Mouse (Mus musculus) lung, embryonic 14.5 days (tissue): Measurements from ENCODE around the gene Dmc1. TPM values are rescaled to one million over a fixed set of nuclear protein-coding genes. Genes with fewer than 3 reads are reported as not detected.

Experiments
- ATAC-seq: fragments of 200-750 bp; cut with Nextera tagmentation; 2 replicates; pipeline ENCODE4 v1.8.0; 2017; ENCODE audit warnings: mild to moderate bottlenecking, moderate TSS enrichment, moderate library complexity; ENCODE audit not compliant: insufficient read depth
- DNase-seq: peaks from one replicate; pipeline ENCODE4 v3.0.0-alpha.2; 2015
- H3K27ac ChIP-seq: fragments of 300-500 bp; sonication (generic); 2 replicates; pipeline ENCODE4 v1.5.1; 2014; ENCODE audit warnings: low read depth, mild to moderate bottlenecking, moderate library complexity
- H3K27me3 ChIP-seq: fragments of 300-500 bp; sonication (generic); 2 replicates; pipeline ENCODE4 v1.6.1; 2014; ENCODE audit warnings: low read length, control low read depth; ENCODE audit not compliant: insufficient read depth
- H3K36me3 ChIP-seq: fragments of 300-500 bp; sonication (generic); 2 replicates; pipeline ENCODE4 v1.6.1; 2014; ENCODE audit warnings: control low read depth; ENCODE audit not compliant: insufficient read depth
- H3K4me1 ChIP-seq: fragments of 300-500 bp; sonication (generic); 2 replicates; pipeline ENCODE4 v1.6.1; 2014; ENCODE audit warnings: antibody characterized with exemption, control low read depth; ENCODE audit not compliant: insufficient read depth
- H3K4me2 ChIP-seq: fragments of 300-500 bp; sonication (generic); 2 replicates; pipeline ENCODE4 v1.6.1; 2014; ENCODE audit warnings: mild to moderate bottlenecking
- H3K4me3 ChIP-seq: fragments of 300-500 bp; sonication (generic); 2 replicates; pipeline ENCODE4 v1.5.1; 2014; ENCODE audit warnings: low read depth, low read length
- H3K9ac ChIP-seq: fragments of 300-500 bp; sonication (generic); 2 replicates; pipeline ENCODE4 v1.6.1; 2014
- H3K9me3 ChIP-seq: fragments of 300-500 bp; sonication (generic); 2 replicates; pipeline ENCODE4 v1.6.1; 2016; ENCODE audit warnings: low read depth, low read length, control low read depth
- CTCF ChIP-seq: IDR thresholded peaks from 2 replicates; pipeline ENCODE4 v1.5.1; 2016; ENCODE audit warnings: antibody characterized with exemption, low read depth
- WGBS: fragments of 180-500 bp; shearing (Covaris S2); extraction: QIAGEN DNeasy Blood & Tissue Kit; methylation state at CpG from one replicate; pipeline ENCODE4 v1.1.7; 2014; 5-methylcytosine and 5-hydroxymethylcytosine counted together
- polyA plus RNA-seq: library from polyadenylated mRNA; unstranded; fragments of >200 nt; fragmentation: Nextera tagmentation; extraction: Ambion mirVana; gene quantifications from 2 replicates; pipeline ENCODE4 v1.2.1, GENCODE M21; 2014

Gene Dmc1
- polyA plus RNA-seq, 1 experiment from 2014 or later = 3.4 TPM

DNA sequence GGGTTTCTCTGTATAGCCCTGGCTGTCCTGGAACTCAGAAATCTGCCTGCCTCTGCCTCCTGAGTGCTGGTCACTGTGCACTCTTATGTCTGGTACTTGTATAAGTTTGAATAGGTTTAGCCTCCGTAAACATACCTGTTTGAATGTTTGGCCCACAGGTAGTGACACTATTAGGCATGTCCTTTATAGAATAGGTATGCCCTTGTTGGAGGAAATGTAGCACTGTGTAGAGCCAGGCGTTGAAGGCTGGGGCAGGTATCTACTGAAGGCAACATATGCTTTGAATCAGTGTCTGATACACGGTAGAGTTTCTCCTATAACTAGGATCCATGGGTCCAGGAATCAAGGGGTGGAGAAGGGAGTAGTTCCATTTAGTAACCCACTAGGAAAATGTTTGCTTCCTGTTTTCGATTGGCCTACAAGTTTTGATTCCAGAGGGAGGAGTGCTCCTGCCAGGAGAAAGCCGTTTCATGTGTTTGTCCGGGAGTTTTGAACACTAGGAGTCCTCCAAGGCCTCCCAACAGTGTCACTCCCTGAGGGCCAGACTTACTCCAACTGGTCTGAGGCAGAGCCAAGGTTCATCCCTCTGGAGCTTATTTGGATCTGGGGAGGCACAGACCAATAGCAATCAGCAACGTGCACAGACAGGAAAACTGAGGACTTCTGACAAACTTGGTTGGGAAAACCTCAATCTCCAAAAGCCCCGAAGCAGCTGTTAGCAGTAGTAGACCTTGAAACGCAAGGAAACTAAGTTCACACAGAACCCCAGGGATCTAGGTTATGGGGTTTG lies 78.7 kb downstream of the Dmc1 start:
- Histone ChIP-seq H3K4me3 (no peak overlapping the region), H3K4me1 (no peaks in the 10 kb centered on the region), H3K27me3 (no peaks in the 10 kb centered on the region), H3K4me2 (no peak overlapping the region), H3K9ac (no peak overlapping the region), H3K27ac (no peak overlapping the region), H3K36me3 (peaks cover 82% of the 10 kb centered on the region), H3K9me3 (no peaks in the 10 kb centered on the region)
- DNase-seq (peak; percentile 37), ATAC-seq (no peak)
- 65% methylated on average over 9 of the region's 9 CpGs for WGBS
- no peak for TF ChIP-seq CTCF

DNA sequence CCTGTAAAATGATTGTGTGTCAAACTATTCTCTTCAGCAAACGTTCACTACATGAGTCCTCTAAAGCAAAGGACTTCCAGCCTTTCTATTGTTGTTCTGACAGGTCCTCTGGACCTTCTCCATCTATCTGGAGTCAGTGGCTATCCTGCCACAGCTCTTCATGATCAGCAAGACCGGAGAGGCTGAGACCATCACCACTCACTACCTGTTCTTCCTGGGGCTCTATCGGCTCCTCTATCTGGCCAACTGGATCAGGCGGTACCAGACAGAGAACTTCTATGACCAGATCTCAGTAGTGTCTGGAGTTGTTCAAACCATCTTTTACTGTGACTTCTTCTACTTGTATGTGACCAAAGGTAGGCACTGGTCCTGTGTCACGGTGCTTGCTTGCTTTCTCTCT lies 79.3 kb downstream of the Dmc1 start:
- Histone ChIP-seq H3K27ac (no peak overlapping the region), H3K9me3 (no peaks in the 10 kb centered on the region), H3K4me3 (no peak overlapping the region), H3K27me3 (no peaks in the 10 kb centered on the region), H3K4me1 (no peaks in the 10 kb centered on the region), H3K36me3 (peaks cover 76% of the 10 kb centered on the region), H3K9ac (no peak overlapping the region), H3K4me2 (no peak overlapping the region)
- no peak for DNase-seq
- no peak for ATAC-seq
- TF ChIP-seq CTCF = no peak
- WGBS = 80% methylated on average over 5 of the region's 5 CpGs

DNA sequence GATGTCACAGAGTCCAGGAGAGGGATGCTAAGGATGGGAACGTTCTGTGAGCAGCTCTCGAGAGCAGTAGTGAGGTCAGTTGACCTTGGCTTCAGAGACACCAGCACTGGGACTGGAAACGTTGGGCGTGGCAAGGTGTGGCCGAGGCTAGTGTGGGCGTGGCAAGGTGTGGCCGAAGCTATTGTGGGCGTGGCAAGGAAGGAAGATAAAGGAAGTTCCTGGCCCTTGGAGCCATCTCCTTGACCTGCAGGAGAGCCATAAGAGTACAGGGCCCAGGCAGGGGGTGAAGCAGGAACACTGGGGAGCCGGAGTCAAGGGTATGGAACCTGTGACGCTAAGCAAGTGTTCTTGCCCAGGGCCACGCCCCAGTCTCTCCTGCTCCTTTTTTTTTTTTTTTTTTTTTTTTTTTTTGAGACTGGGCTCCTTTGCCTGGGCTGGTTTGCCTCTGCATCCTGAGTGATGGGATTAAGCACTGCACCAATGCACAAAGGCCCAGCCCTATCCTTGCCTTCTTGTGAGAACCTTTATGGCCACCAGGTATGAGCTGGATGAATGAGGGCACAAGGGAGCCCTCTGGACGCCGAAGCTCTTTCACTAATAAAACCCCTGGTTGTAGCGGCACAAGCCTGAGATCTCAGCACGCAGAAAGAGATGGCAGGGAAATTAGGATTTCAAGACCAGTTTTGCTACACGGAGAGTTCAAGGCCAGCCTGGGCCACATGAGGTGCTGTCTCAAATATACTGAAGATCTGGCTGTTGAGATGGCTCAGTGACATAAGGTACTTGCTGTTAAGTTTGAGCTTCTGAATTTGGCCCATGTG lies 85.3 kb downstream of the Dmc1 start:
- Histone ChIP-seq H3K9me3 (no peaks in the 10 kb centered on the region), H3K4me3 (no peak overlapping the region), H3K36me3 (peaks cover 21% of the 10 kb centered on the region), H3K9ac (no peak overlapping the region), H3K4me2 (no peak overlapping the region), H3K27ac (no peak overlapping the region), H3K27me3 (peaks cover 14% of the 10 kb centered on the region), H3K4me1 (0 out of 2 replicates have a peak, but pooled peaks cover 10% of the 10 kb centered on the region)
- 51% methylated on average over 16 of the region's 16 CpGs for WGBS
- no peak for ATAC-seq
- no peak for TF ChIP-seq CTCF
- DNase-seq = no peak

DNA sequence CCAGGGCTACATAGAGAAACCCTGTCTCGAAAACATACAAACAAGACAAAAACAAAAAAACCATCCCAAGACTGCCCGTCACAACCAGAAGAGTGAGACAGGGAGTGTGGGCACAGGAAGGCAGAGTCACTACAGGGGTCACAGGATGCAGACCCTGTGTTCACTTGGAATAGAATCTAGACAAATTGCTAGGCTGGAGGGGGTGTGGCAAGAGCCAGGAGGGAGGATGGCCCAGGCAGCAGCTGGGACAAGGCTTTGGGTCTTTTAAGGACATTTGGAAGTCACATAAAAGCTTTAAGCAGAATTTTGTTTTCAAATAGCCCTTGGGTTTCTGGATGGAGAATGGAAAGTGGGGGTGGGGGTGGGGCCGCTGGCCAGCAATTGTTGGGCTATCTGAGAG lies 86.3 kb downstream of the Dmc1 start:
- Histone ChIP-seq H3K27me3 (peaks cover 24% of the 10 kb centered on the region), H3K36me3 (peaks cover 14% of the 10 kb centered on the region), H3K9me3 (no peaks in the 10 kb centered on the region), H3K4me2 (peak overlapping the region; percentile 64), H3K4me3 (no peak overlapping the region), H3K27ac (no peak overlapping the region), H3K9ac (no peak overlapping the region), H3K4me1 (0 out of 2 replicates have a peak, but pooled peaks cover 10% of the 10 kb centered on the region)
- no peak for ATAC-seq
- no peak for TF ChIP-seq CTCF
- no peak for DNase-seq
- 84% methylated on average over 3 of the region's 3 CpGs for WGBS

DNA sequence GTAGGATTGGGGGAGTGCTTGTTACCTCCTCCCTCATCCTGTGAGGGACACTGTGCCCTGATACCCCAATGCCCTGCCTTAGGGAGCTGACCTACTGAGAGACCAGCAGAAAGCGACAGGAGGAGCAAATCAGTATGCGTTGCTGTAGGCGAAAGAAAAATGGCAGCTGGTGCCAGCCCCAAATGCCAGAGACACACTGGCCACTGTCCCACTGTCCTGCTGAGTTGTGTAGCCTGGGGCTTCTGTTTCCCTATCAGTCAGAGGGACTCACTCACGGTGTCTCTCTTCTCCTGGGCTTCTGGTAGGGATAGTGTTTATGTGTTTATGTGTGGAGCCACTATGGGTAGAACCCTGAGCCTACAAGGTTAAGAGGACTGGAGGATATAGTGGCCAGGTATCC lies 87.2 kb downstream of the Dmc1 start:
- TF ChIP-seq CTCF = no peak
- Histone ChIP-seq H3K4me2 (peak overlapping the region; percentile 64), H3K27me3 (peaks cover 33% of the 10 kb centered on the region), H3K27ac (no peak overlapping the region), H3K4me3 (peak overlapping the region; percentile 66), H3K4me1 (0 out of 2 replicates have a peak, but pooled peaks cover 10% of the 10 kb centered on the region), H3K36me3 (peaks cover 6% of the 10 kb centered on the region), H3K9me3 (no peaks in the 10 kb centered on the region), H3K9ac (no peak overlapping the region)
- 73% methylated on average over 4 of the region's 4 CpGs for WGBS
- no peak for DNase-seq
- no peak for ATAC-seq

DNA sequence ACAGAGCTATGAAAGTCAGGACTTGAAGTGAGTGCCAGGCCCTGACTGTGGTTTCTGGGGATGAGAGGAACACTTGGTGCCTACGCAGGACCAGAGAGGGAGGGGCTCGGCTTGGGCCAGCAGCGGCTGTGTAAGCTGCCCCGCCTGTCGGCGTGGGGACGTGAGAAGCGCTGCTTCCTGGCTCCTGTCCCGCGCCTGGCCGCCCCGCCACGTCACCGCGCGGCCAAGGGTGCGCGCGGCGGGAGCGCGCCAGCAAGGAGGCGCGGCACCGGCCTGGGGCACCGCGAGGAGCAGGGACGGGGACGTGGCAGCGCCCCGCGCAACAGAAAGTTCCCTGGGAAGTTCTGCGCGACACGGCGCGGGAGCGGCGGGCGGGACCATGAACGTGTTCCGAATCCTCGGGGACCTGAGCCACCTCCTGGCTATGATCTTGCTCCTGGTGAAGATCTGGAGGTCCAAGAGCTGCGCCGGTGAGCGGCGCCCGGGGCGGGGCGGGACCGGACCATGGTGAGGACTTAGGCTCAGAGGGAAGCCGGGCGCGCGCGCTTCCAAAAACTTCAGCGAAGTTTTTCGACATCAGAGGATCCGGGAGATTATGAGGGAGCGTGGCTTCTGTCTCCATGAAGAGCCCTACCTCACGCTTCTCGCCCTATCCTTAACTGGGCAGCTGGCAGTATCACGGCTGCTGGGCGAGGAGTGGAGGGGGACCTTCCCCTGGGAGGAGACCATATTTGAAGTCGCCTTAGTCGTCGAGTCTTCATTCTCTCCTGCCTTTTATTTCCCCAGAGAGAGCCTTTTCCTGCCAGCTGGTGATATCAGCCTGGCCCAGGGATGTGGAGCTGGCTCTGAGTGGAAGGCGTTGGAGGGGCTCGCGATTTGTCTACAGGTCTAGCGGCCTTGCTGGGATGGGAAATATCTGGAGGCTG lies 88.5 kb downstream of the Dmc1 start, which contains the start of gene Kdelr3:
Kdelr3 (plus strand) TSS at position 241 of the 926 bp plus-strand sequence.
- Histone ChIP-seq H3K27me3 (peaks cover 44% of the 10 kb centered on the region), H3K9me3 (no peaks in the 10 kb centered on the region), H3K4me1 (0 out of 2 replicates have a peak, but pooled peaks cover 10% of the 10 kb centered on the region), H3K27ac (peak within 1 kb of the TSS; percentile 54; the same call in 1 of the 2 replicates), H3K9ac (peak within 1 kb of the TSS; percentile 73), H3K4me3 (peak within 1 kb of the TSS; percentile 66), H3K36me3 (no peaks in the 10 kb centered on the region), H3K4me2 (peak within 1 kb of the TSS; percentile 64)
- under 1% methylated on average over 71 of the region's 71 CpGs for WGBS
- peak; percentile 90 for DNase-seq
- ATAC-seq = peak; percentile 71
- no peak for TF ChIP-seq CTCF
